Mouse (Mus musculus) E14TG2a.4 (cell line): ENCODE measurements around the gene Gm45213.

Experiments used
- CTCF ChIP-seq: conservative IDR thresholded peaks from 2 replicates; pipeline ENCODE4 v1.5.1; 2014; ENCODE audit warnings: low read length
- NANOG ChIP-seq: IDR thresholded peaks from 2 replicates; pipeline ENCODE4 v1.6.1; 2014; ENCODE audit warnings: borderline replicate concordance, low read length, mixed read lengths
- POU5F1 ChIP-seq: IDR thresholded peaks from 2 replicates; pipeline ENCODE4 v1.6.1; 2014; ENCODE audit warnings: low read length, borderline replicate concordance

DNA sequence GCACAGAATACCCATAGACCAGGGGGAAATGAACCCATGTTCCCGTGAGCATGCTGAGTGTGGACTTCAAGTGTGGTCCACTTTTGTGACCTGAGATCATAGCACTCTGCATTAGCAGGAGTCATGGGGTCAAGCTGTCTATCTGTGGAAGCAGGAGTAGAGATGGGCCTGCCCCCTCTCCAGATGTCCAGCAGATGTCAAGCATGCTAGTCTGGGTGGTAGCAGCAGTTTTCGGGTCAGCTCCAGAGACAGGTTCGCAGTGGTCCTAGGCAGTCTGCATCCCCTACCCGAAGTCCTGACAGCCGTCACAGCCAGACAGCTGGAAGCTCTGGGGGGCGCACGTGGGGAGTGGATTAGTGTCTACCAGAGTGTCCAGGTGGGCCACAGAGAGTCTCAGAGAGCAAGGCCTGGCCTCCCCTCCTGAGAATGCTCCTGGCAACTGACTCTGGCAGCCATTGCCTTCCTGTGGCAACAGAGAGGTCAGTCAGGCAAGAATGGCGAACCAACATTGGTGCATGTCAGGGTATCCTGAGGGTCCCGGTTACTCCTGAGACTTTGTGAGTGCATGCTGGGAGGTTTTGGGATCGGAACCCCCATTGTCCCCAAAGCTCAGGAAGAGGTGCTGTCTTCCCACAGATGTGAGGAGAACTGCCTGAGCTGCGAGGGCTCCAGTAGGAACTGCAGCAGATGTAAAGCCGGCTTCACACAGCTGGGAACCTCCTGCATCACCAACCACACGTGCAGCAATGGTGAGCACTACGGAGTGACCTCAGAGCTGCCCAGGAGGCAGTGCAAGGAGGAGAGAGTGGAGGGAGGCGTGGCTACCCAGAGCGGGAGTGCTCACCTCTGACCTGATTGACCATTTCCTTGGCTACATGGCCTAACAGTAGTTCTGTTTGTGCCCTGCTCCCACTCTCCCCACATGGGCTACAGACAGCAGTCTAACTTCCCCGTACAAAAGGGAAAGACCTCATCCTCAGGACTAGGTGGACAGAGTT, 3.8 kb downstream of the Gm45213 start:
- no peak for TF ChIP-seq CTCF
- no peak for TF ChIP-seq NANOG
- no peak for TF ChIP-seq POU5F1
